Mouse (Mus musculus) lung, postnatal 0 days (tissue): ENCODE measurements around the gene 2010111I01Rik.

Source experiments
- CTCF ChIP-seq: IDR thresholded peaks from 2 replicates; pipeline ENCODE4 v1.5.1; 2016; ENCODE audit warnings: antibody characterized with exemption, mild to moderate bottlenecking
- EP300 ChIP-seq: IDR thresholded peaks from 2 replicates; pipeline ENCODE4 v1.6.1; 2016; ENCODE audit warnings: antibody characterized with exemption, mild to moderate bottlenecking, control low read depth

DNA sequence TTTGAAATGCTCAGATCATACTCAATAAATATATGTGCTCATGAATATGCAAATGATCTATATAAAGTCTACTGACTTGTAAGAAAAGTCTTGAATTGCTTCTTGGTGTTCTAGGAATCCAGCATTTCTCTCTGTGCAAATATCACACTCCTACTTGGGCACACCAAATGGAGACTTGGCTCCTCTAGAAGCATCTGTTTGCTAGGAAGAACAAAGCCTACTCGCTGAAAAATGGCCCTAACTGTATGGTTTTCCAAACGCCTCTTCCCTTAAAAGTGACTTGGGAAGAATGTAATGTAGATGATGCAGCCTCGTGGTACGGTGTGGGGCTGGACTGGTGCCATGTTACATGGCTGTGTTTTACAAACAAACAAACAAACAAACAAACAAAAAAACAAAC, 24.0 kb upstream of the 2010111I01Rik start:
- TF ChIP-seq CTCF (no peak), EP300 (no peak)
